Mouse (Mus musculus) testis, adult 2 months (tissue): ENCODE results near the gene P4ha2.

Experiments
- CTCF ChIP-seq: fragments of 200-500 bp; IDR thresholded peaks from 2 replicates; pipeline ENCODE4 v1.5.1; 2012; ENCODE audit warnings: low read depth, mild to moderate bottlenecking, inconsistent platforms, low read length, moderate library complexity; ENCODE audit not compliant: control insufficient read depth, insufficient read depth, insufficient replicate concordance
- POLR2A ChIP-seq: fragments of 200-500 bp; IDR thresholded peaks from 2 replicates; pipeline ENCODE4 v1.6.1; 2012; ENCODE audit warnings: low read depth, mild to moderate bottlenecking, inconsistent platforms, low read length, moderate library complexity; ENCODE audit not compliant: control insufficient read depth

DNA sequence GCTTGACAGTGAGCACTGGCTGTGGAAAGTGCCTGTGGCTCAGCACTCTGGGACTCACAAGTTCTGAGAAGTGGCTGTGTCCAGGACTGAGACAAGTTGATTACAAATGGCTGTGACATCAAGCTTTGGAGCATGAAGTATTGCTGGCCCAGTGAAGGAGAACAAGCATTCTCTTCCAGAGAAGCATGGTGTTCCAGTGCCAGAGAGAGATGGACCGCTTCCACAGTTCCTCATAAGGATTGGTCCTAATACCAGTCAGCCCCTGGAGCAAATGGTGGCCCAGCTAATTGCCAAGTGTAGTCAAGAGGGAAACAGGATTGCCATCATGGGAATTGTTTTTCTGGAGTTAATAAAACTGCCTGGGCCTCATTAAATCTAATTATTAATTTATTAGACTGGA is 23.8 kb upstream of the P4ha2 start:
- TF ChIP-seq POLR2A = no peak
- no peak for TF ChIP-seq CTCF
